Mouse (Mus musculus) midbrain, embryonic 14.5 days (tissue): ENCODE results near the gene Zfp12. TPM values are rescaled to one million over a fixed set of nuclear protein-coding genes. Genes with fewer than 3 reads are reported as not detected.

Source experiments
- ATAC-seq: fragments of 200-750 bp; cut with Nextera tagmentation; 2 replicates; pipeline ENCODE4 v1.8.0; 2017; ENCODE audit warnings: moderate number of reproducible peaks, moderate library complexity; ENCODE audit not compliant: low FRiP score, low TSS enrichment
- DNase-seq: peaks from one replicate; pipeline ENCODE4 v3.0.0-alpha.2; 2015
- H3K27ac ChIP-seq: fragments of 300-500 bp; sonication (generic); replicated peaks from 2 replicates; pipeline ENCODE4 v1.5.1; 2014; ENCODE audit warnings: mild to moderate bottlenecking, low read depth, low read length, moderate library complexity
- H3K27me3 ChIP-seq: fragments of 300-500 bp; sonication (generic); 2 replicates; pipeline ENCODE4 v1.6.1; 2014; ENCODE audit warnings: low read length, control low read depth, mixed read lengths; ENCODE audit not compliant: control insufficient read depth, insufficient read depth
- H3K36me3 ChIP-seq: fragments of 300-500 bp; sonication (generic); 2 replicates; pipeline ENCODE4 v1.6.1; 2014; ENCODE audit warnings: low read length, control low read depth; ENCODE audit not compliant: control insufficient read depth, insufficient read depth
- H3K4me1 ChIP-seq: fragments of 300-500 bp; sonication (generic); 2 replicates; pipeline ENCODE4 v1.6.1; 2014; ENCODE audit warnings: mild to moderate bottlenecking, antibody characterized with exemption, low read length, control low read depth; ENCODE audit not compliant: control insufficient read depth, insufficient read depth
- H3K4me2 ChIP-seq: fragments of 300-500 bp; sonication (generic); 2 replicates; pipeline ENCODE4 v1.6.1; 2014; ENCODE audit warnings: mild to moderate bottlenecking, low read length, moderate library complexity
- H3K4me3 ChIP-seq: fragments of 300-500 bp; sonication (generic); replicated peaks from 2 replicates; pipeline ENCODE4 v1.5.1; 2014; ENCODE audit warnings: low read depth, low read length
- H3K9ac ChIP-seq: fragments of 300-500 bp; sonication (generic); replicated peaks from 2 replicates; pipeline ENCODE4 v1.6.1; 2014; ENCODE audit warnings: mild to moderate bottlenecking, low read length, moderate library complexity
- H3K9me3 ChIP-seq: fragments of 300-500 bp; sonication (generic); 2 replicates; pipeline ENCODE4 v1.6.1; 2016; ENCODE audit warnings: low read length, control low read depth, mixed read lengths; ENCODE audit not compliant: control insufficient read depth
- WGBS: fragments of 180-500 bp; shearing (Covaris S2); extraction: QIAGEN DNeasy Blood & Tissue Kit; methylation state at CpG from one replicate; pipeline ENCODE4 v1.1.7; 2014; 5-methylcytosine and 5-hydroxymethylcytosine counted together
- polyA plus RNA-seq: library from polyadenylated mRNA; unstranded; fragments of >200 nt; fragmentation: Nextera tagmentation; extraction: Ambion mirVana; gene quantifications from 2 replicates; pipeline ENCODE4 v1.2.1, GENCODE M21; 2014

The Zfp12 gene
- polyA plus RNA-seq, 1 experiment from 2014 or later: 25.2 TPM

GRCm38 (mm10) chr5:143254487-143255130 lies 19.6 kb downstream of the Zfp12 start:
- H3K4me1 ChIP-seq: peaks cover 12% of the 10 kb centered on the region; the same call in 1 of the 2 replicates
- no peaks in the 10 kb centered on the region for H3K9me3 ChIP-seq
- peak overlapping the region; percentile 52 for H3K4me2 ChIP-seq
- H3K9ac ChIP-seq: 0 out of 2 replicates have a peak overlapping the region, but pooled peaks have one; percentile 16
- WGBS: 15% methylated on average over 66 of the region's 66 CpGs
- ATAC-seq (no peak), DNase-seq (peak; percentile 56)
- H3K36me3 ChIP-seq: peaks cover 80% of the 10 kb centered on the region
- H3K4me3 ChIP-seq: no peak overlapping the region
- peaks cover 60% of the 10 kb centered on the region for H3K27me3 ChIP-seq
- no peak overlapping the region for H3K27ac ChIP-seq

DNA sequence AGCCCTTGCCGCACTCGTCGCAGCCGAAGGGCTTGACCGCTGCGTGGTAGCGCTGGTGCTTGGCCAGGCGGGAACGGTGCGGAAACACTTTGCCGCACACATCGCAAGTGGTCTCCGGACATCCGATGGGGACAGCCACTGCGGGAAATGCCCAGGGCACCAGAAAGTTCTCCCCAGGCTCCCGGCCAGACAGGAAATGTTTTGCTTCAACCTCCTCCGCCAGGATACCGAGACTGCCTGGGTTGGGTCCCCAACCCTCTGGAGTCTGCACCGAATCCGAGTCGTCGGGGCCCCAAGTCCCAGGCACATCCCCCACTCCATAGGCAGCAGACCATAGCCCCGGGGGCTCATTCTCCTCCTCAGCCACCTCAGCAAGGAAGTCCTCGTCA lies 20.2 kb downstream of the Zfp12 start:
- Histone ChIP-seq H3K4me2 (no peak overlapping the region), H3K4me3 (no peak overlapping the region), H3K27me3 (peaks cover 60% of the 10 kb centered on the region), H3K9me3 (no peaks in the 10 kb centered on the region), H3K4me1 (peaks cover 12% of the 10 kb centered on the region; the same call in 1 of the 2 replicates), H3K36me3 (peaks cover 85% of the 10 kb centered on the region), H3K9ac (0 out of 2 replicates have a peak overlapping the region, but pooled peaks have one; percentile 12), H3K27ac (no peak overlapping the region)
- no peak for ATAC-seq
- 28% methylated on average over 24 of the region's 24 CpGs for WGBS
- DNase-seq: no peak

GRCm38 (mm10) chr5:143255802-143256201 lies 20.8 kb downstream of the Zfp12 start:
- Histone ChIP-seq H3K9me3 (no peaks in the 10 kb centered on the region), H3K4me3 (no peak overlapping the region), H3K27me3 (peaks cover 60% of the 10 kb centered on the region), H3K4me1 (peaks cover 12% of the 10 kb centered on the region; the same call in 1 of the 2 replicates), H3K9ac (no peak overlapping the region), H3K27ac (no peak overlapping the region), H3K4me2 (no peak overlapping the region), H3K36me3 (peaks cover 92% of the 10 kb centered on the region)
- WGBS: 85% methylated on average over 5 of the region's 5 CpGs
- no peak for DNase-seq
- ATAC-seq: no peak

DNA sequence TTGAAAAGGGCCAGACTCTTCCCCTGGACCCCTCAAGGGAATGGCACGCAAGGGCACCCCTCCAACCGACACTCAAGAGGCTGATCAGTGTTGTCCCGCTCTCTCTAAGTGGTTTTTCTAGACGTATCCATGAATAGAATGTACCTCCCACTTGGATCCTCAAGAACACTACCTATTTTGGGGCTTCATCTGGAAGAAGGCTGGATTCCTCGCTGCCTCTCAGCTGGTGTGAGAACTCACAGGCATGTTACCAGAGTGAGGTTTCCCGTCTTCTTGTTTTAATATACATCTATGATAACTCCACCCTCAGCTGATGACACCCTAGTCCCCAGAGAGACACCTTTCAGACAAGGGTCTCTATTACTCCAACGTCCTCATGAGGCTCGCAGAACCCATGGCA lies 26.7 kb downstream of the Zfp12 start:
- Histone ChIP-seq H3K9me3 (no peaks in the 10 kb centered on the region), H3K9ac (no peak overlapping the region), H3K36me3 (peaks cover 74% of the 10 kb centered on the region), H3K27me3 (peaks cover 17% of the 10 kb centered on the region), H3K27ac (no peak overlapping the region), H3K4me3 (no peak overlapping the region), H3K4me2 (no peak overlapping the region), H3K4me1 (no peaks in the 10 kb centered on the region)
- WGBS: 95% methylated on average over 8 of the region's 8 CpGs
- no peak for ATAC-seq
- no peak for DNase-seq

- H3K4me1 ChIP-seq: peaks cover 9% of the 10 kb centered on the region
- no peaks in the 10 kb centered on the region for H3K27me3 ChIP-seq
- 93% methylated on average over 10 of the region's 10 CpGs for WGBS
- no peaks in the 10 kb centered on the region for H3K9me3 ChIP-seq
- no peak overlapping the region for H3K9ac ChIP-seq
- no peak for DNase-seq
- peaks cover 51% of the 10 kb centered on the region for H3K36me3 ChIP-seq
- ATAC-seq: no peak
- no peak overlapping the region for H3K4me3 ChIP-seq
- H3K27ac ChIP-seq: no peak overlapping the region
- no peak overlapping the region for H3K4me2 ChIP-seq
Measured at GRCm38 (mm10) chr5:143264689-143265088, 29.7 kb downstream of the Zfp12 start.

- Histone ChIP-seq H3K9me3 (no peaks in the 10 kb centered on the region), H3K4me3 (no peak overlapping the region), H3K4me1 (peaks cover 10% of the 10 kb centered on the region), H3K4me2 (no peak overlapping the region), H3K27ac (no peak overlapping the region), H3K36me3 (peaks cover 44% of the 10 kb centered on the region), H3K9ac (no peak overlapping the region), H3K27me3 (no peaks in the 10 kb centered on the region)
- WGBS: 42% methylated on average over 1 of the region's 1 CpGs
- ATAC-seq (no peak), DNase-seq (no peak)
Measured at GRCm38 (mm10) chr5:143265409-143265808, 30.4 kb downstream of the Zfp12 start.

DNA sequence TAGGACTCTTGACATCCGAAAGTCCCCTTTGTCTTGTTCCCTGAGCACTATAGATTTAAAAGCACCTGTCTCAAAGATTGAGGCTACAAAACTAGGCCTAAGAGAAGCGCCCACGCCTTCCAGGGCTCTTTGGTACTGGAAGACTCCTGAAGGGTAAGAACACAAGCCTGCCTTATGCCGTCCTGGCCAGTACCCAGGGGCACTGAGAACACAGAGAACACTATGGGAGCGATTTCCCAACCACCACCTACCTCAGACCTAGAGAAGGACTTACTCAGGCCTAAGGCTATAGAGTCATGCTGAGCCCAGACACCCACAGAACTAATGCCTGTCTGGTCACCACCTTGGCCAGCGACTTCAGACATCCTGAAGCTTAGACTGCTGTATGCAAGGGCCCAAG lies 31.8 kb downstream of the Zfp12 start:
- H3K9me3 ChIP-seq: no peaks in the 10 kb centered on the region
- peaks cover 16% of the 10 kb centered on the region for H3K4me1 ChIP-seq
- H3K27me3 ChIP-seq: no peaks in the 10 kb centered on the region
- H3K9ac ChIP-seq: no peak overlapping the region
- 88% methylated on average over 6 of the region's 6 CpGs for WGBS
- DNase-seq: no peak
- no peak for ATAC-seq
- H3K27ac ChIP-seq: no peak overlapping the region
- H3K4me2 ChIP-seq: no peak overlapping the region
- H3K4me3 ChIP-seq: no peak overlapping the region
- peaks cover 30% of the 10 kb centered on the region for H3K36me3 ChIP-seq

GRCm38 (mm10) chr5:143268985-143269362 lies 34.0 kb downstream of the Zfp12 start:
- peaks cover 16% of the 10 kb centered on the region for H3K4me1 ChIP-seq
- DNase-seq (no peak), ATAC-seq (no peak; the same call in none of the 2 replicates)
- peak overlapping the region; percentile 96 for H3K9ac ChIP-seq
- H3K27ac ChIP-seq: peak overlapping the region; percentile 86
- no peaks in the 10 kb centered on the region for H3K9me3 ChIP-seq
- peak overlapping the region; percentile 65 for H3K4me2 ChIP-seq
- peaks cover 9% of the 10 kb centered on the region for H3K36me3 ChIP-seq
- no peaks in the 10 kb centered on the region for H3K27me3 ChIP-seq
- 18% methylated on average over 8 of the region's 8 CpGs for WGBS
- H3K4me3 ChIP-seq: peak overlapping the region; percentile 92
